Comparison of ENCODE assay signal across 10 mouse cellular contexts in genomic region chr14:100889163-100890157, GRCm38 (mm10).
A peak's percentile ranks its signal among the peaks of the same experiment; 100 is the strongest.
DNase-seq lines count a peak whose midpoint lies in the region; ATAC-seq lines count a peak whose summit lies in the region.
"Had no signal": no experiment of that assay in that cellular context is flagged by ENCODE, and none has a peak within 500 bp of the region (broad histone marks: within the 10 kb centered on the region; RNA-seq: fewer than 3 reads in every experiment).

No protein-coding gene starts in this region.

- H3K36me3 ChIP-seq in neural tube, embryonic 15.5 days = no peaks in the 10 kb centered on the region
- H3K36me3 ChIP-seq in embryonic facial prominence, embryonic 14.5 days (ENCODE audit: control insufficient read depth, insufficient read depth, low read length) = no peaks in the 10 kb centered on the region
- no peaks in the 10 kb centered on the region for H3K36me3 ChIP-seq in limb, embryonic 11.5 days (ENCODE audit: control insufficient read depth, insufficient read depth, low read length)

- 0 out of 2 replicates have a peak, but pooled peaks cover 3% of the 10 kb centered on the region for H3K4me1 ChIP-seq in neural tube, embryonic 15.5 days
- H3K4me1 ChIP-seq in embryonic facial prominence, embryonic 14.5 days (ENCODE audit: control insufficient read depth, insufficient read depth, low read length) = peaks cover 6% of the 10 kb centered on the region
- 0 out of 2 replicates have a peak, but pooled peaks cover 4% of the 10 kb centered on the region for H3K4me1 ChIP-seq in limb, embryonic 11.5 days (ENCODE audit: control insufficient read depth, insufficient read depth, low read length)

- H3K4me2 ChIP-seq in neural tube, embryonic 15.5 days = no peak overlapping the region
- peak overlapping the region; percentile 34 for H3K4me2 ChIP-seq in embryonic facial prominence, embryonic 14.5 days (ENCODE audit: low read depth, low read length)
- no peak overlapping the region for H3K4me2 ChIP-seq in limb, embryonic 11.5 days (ENCODE audit: low read depth, severe bottlenecking)

- no peaks in the 10 kb centered on the region for H3K27me3 ChIP-seq in neural tube, embryonic 15.5 days (replicated peaks)
- no peaks in the 10 kb centered on the region for H3K27me3 ChIP-seq in embryonic facial prominence, embryonic 14.5 days (replicated peaks; ENCODE audit: control insufficient read depth, insufficient read depth, low read length)
- H3K27me3 ChIP-seq in limb, embryonic 11.5 days (ENCODE audit: control insufficient read depth, insufficient read depth, low read length) = no peaks in the 10 kb centered on the region

- H3K9ac ChIP-seq in neural tube, embryonic 15.5 days (replicated peaks) = no peak overlapping the region
- no peak overlapping the region for H3K9ac ChIP-seq in embryonic facial prominence, embryonic 14.5 days (ENCODE audit: low read depth, low read length)
- no peak overlapping the region for H3K9ac ChIP-seq in limb, embryonic 11.5 days (ENCODE audit: low read length)

- no peak overlapping the region for H3K27ac ChIP-seq in neural tube, embryonic 15.5 days (replicated peaks)
- H3K27ac ChIP-seq in embryonic facial prominence, embryonic 14.5 days (replicated peaks; ENCODE audit: low read depth, low read length) = peak overlapping the region; percentile 39; the same call in 1 of the 2 replicates
- H3K27ac ChIP-seq in limb, embryonic 11.5 days (replicated peaks; ENCODE audit: low read depth, low read length) = peak overlapping the region; percentile 65

- DNase-seq in neural tube, embryonic 10.5 days (ENCODE audit: extremely low spot score, low spot score) = peak; percentile 69
- DNase-seq in embryonic facial prominence, embryonic 14.5 days (ENCODE audit: low spot score) = peak; percentile 64
- DNase-seq in limb, embryonic 11.5 days (ENCODE audit: low spot score) = peak; percentile 81
- peak; percentile 85 for DNase-seq in mesoderm, embryonic 11.5 days (ENCODE audit: low read depth, low spot score)
- DNase-seq in spleen, adult 18-20 months = no peak
- DNase-seq in right cerebral cortex, postnatal 14 days = no peak
- no peak for DNase-seq in gastrocnemius, postnatal 36 days
- DNase-seq: right cerebral cortex, adult 18-20 months; thymus, adult 2 months had no signal

- intact Hi-C loops in gastrocnemius, postnatal 36 days (cut with DNase I) = no loop called here

- H3K9me3 ChIP-seq in neural tube, embryonic 15.5 days (replicated peaks) = no peaks in the 10 kb centered on the region
- H3K9me3 ChIP-seq in embryonic facial prominence, embryonic 14.5 days (ENCODE audit: control insufficient read depth, low read length) = no peaks in the 10 kb centered on the region
- no peaks in the 10 kb centered on the region for H3K9me3 ChIP-seq in limb, embryonic 11.5 days (ENCODE audit: control insufficient read depth, low read length)

- WGBS in neural tube, embryonic 15.5 days = 45% methylated on average over 18 of the region's 18 CpGs
- WGBS in embryonic facial prominence, embryonic 14.5 days = 35% methylated on average over 18 of the region's 18 CpGs
- 13% methylated on average over 18 of the region's 18 CpGs for WGBS in limb, embryonic 11.5 days

- no peak overlapping the region for H3K4me3 ChIP-seq in neural tube, embryonic 15.5 days (replicated peaks)
- no peak overlapping the region for H3K4me3 ChIP-seq in embryonic facial prominence, embryonic 14.5 days (ENCODE audit: low read depth, low read length)
- no peak overlapping the region for H3K4me3 ChIP-seq in limb, embryonic 11.5 days (ENCODE audit: low read depth, low read length)

- no peak for ATAC-seq in neural tube, embryonic 15.5 days (ENCODE audit: low FRiP score)
- ATAC-seq in embryonic facial prominence, embryonic 14.5 days (ENCODE audit: low read depth) = peak; percentile 44; the same call in 1 of the 2 replicates
- ATAC-seq in limb, embryonic 11.5 days (ENCODE audit: insufficient number of reproducible peaks, low FRiP score, low TSS enrichment, low read depth) = peak; percentile 87

Comparison
In these comparisons a context has a peak if more than half of its experiments do, and no peak if none do; other contexts are left out.
1. DNase-seq: peak in neural tube, embryonic 10.5 days (single experiment), embryonic facial prominence, embryonic 14.5 days (single experiment), limb, embryonic 11.5 days (single experiment) and mesoderm, embryonic 11.5 days (single experiment); none in spleen, adult 18-20 months (0 of 2), right cerebral cortex, postnatal 14 days (single experiment) and gastrocnemius, postnatal 36 days (0 of 2).